Comparison of ENCODE assay signal across 17 mouse cellular contexts in genomic region chr8:78626632-78627031, GRCm38 (mm10).
DNase-seq lines count a peak whose midpoint lies in the region; TF ChIP-seq lines count a peak whose summit lies in the region.
"Had no signal": no experiment of that assay in that cellular context is flagged by ENCODE, and none has a peak within 500 bp of the region (broad histone marks: within the 10 kb centered on the region; RNA-seq: fewer than 3 reads in every experiment).

No protein-coding gene starts in this region.

- no peak for TF ChIP-seq CTCF in cerebellum, adult 2 months (IDR thresholded peaks at IDR 0.05; ENCODE audit: borderline replicate concordance, insufficient read depth, low read depth, low read length)

- no peak for TF ChIP-seq POLR2A in cerebellum, adult 2 months (IDR thresholded peaks at IDR 0.05; ENCODE audit: borderline replicate concordance, insufficient read depth, low read length)

- no peak overlapping the region for H3K27ac ChIP-seq in cerebellum, adult 2 months (ENCODE audit: insufficient read depth, low read length)
- H3K27ac ChIP-seq: forebrain, embryonic 12.5 days; heart, embryonic 15.5 days; liver, embryonic 15.5 days; neural tube, embryonic 13.5 days had no signal

- H3K4me1 ChIP-seq in cerebellum, adult 2 months (ENCODE audit: control insufficient read depth, insufficient read depth, low read length) = no peaks in the 10 kb centered on the region
- H3K4me1 ChIP-seq: liver, embryonic 15.5 days had no signal

- DNase-seq in heart, adult 11 months = peak; percentile 93
- DNase-seq in heart, postnatal 25 days (ENCODE audit: low spot score) = no peak
- DNase-seq in kidney, postnatal 14 days = peak; percentile 22
- DNase-seq in kidney, postnatal 10 days = no peak
- DNase-seq in spleen, postnatal 36 days (ENCODE audit: low spot score in 2 of 2) = peak; percentile 67 to 70
- DNase-seq in spleen, adult 18-20 months = no peak
- peak; percentile 14 for DNase-seq in skeletal muscle tissue, adult 2 months (ENCODE audit: low read depth, low spot score)
- DNase-seq in cerebellum, adult 2 months = no peak
- DNase-seq: cerebellum, postnatal 14 days; layer of hippocampus, adult 9-11 months; midbrain, embryonic 14.5 days; right cerebral cortex, adult 18-20 months; thymus, postnatal 36 days had no signal

- H3K4me3 ChIP-seq in cerebellum, adult 2 months (replicated peaks; ENCODE audit: insufficient read depth, low read depth, low read length) = no peak overlapping the region
- H3K4me3 ChIP-seq: forebrain, embryonic 12.5 days; heart, embryonic 15.5 days; liver, embryonic 15.5 days; neural tube, embryonic 13.5 days had no signal

- WGBS in cerebellum, adult 2 months = 61% methylated on average over 5 of the region's 5 CpGs

- H3K27me3 ChIP-seq in cerebellum, adult 2 months (ENCODE audit: control insufficient read depth, insufficient read depth, low read length) = no peaks in the 10 kb centered on the region
- H3K27me3 ChIP-seq: forebrain, embryonic 12.5 days; heart, embryonic 15.5 days; liver, embryonic 15.5 days; neural tube, embryonic 13.5 days had no signal

- intact Hi-C loops in heart, postnatal 25 days (cut with DNase I) = loop anchor here (5.0 kb wide), 1 partner anchor 114 kb away; no protein-coding TSS in a partner anchor

Comparison
In these comparisons a context has a peak if more than half of its experiments do, and no peak if none do; other contexts are left out.
1. DNase-seq: peak in heart, adult 11 months (single experiment), kidney, postnatal 14 days (single experiment), spleen, postnatal 36 days (2 of 2) and skeletal muscle tissue, adult 2 months (single experiment); none in heart, postnatal 25 days (single experiment), kidney, postnatal 10 days (single experiment), spleen, adult 18-20 months (0 of 2) and cerebellum, adult 2 months (0 of 2).